Mouse (Mus musculus) liver, adult 2 months (tissue): Measurements from ENCODE around the gene Kcnab1.

ENCODE experiments used
- CTCF ChIP-seq: fragments of 200-500 bp; IDR thresholded peaks from 2 replicates; pipeline ENCODE4 v1.5.1; 2011; ENCODE audit warnings: low read depth, low read length, control low read depth
- POLR2A ChIP-seq: fragments of 200-500 bp; IDR thresholded peaks from 2 replicates; pipeline ENCODE4 v1.6.1; 2011; ENCODE audit warnings: low read length, control low read depth; ENCODE audit not compliant: insufficient read depth; ENCODE audit errors: extremely low read depth

- TF ChIP-seq CTCF (no peak), POLR2A (no peak)
These were observed 8.2 kb downstream of the Kcnab1 start for GRCm38 (mm10) chr3:65117365-65117764.
